Mouse (Mus musculus): Measurements from ENCODE around the gene BC025920. TPM values are rescaled to one million over a fixed set of nuclear protein-coding genes. Genes with fewer than 3 reads are reported as not detected.

The BC025920 gene
- polyA plus RNA-seq, 1 experiment: 1.8 TPM

GRCm38 (mm10) chr10:81597137-81597950, 8.7 kb upstream of the BC025920 start:
- Histone ChIP-seq H3K4me3 (ENCODE audit: extremely low read depth, insufficient read depth, insufficient read length) (no peak overlapping the region), H3K27me3 (ENCODE audit: control insufficient read depth, insufficient read depth, low read length) (peaks cover 7% of the 10 kb centered on the region; the same call in 1 of the 2 replicates), H3K4me1 (ENCODE audit: control insufficient read depth, insufficient read depth, insufficient read length) (peaks cover 21% of the 10 kb centered on the region), H3K27ac (ENCODE audit: insufficient read depth, low read length) (no peak overlapping the region), H3K36me3 (ENCODE audit: control insufficient read depth, insufficient read depth, low read length) (no peaks in the 10 kb centered on the region)
- TF ChIP-seq CTCF (IDR thresholded peaks at IDR 0.05; ENCODE audit: extremely low read depth, insufficient read depth, insufficient read length, insufficient replicate concordance) (no peak), POLR2A (IDR thresholded peaks at IDR 0.05; ENCODE audit: low read depth, low read length) (no peak)
- no peak for DNase-seq (ENCODE audit: low read depth in 1 of 2, low spot score in 2 of 2)
- WGBS: 5% methylated on average over 12 of the region's 12 CpGs

- Histone ChIP-seq H3K4me3 (ENCODE audit: extremely low read depth, insufficient read depth, insufficient read length) (no peak overlapping the region), H3K27ac (ENCODE audit: insufficient read depth, low read length) (no peak overlapping the region), H3K27me3 (ENCODE audit: control insufficient read depth, insufficient read depth, low read length) (peaks cover 7% of the 10 kb centered on the region; the same call in 1 of the 2 replicates), H3K4me1 (ENCODE audit: control insufficient read depth, insufficient read depth, insufficient read length) (peaks cover 26% of the 10 kb centered on the region), H3K36me3 (ENCODE audit: control insufficient read depth, insufficient read depth, low read length) (no peaks in the 10 kb centered on the region)
- 46% methylated on average over 3 of the region's 3 CpGs for WGBS
- no peak for TF ChIP-seq CTCF (IDR thresholded peaks at IDR 0.05; ENCODE audit: extremely low read depth, insufficient read depth, insufficient read length, insufficient replicate concordance)
- DNase-seq (ENCODE audit: low read depth in 1 of 2, low spot score in 2 of 2): no peak
Measured at GRCm38 (mm10) chr10:81598342-81598741, 7.7 kb upstream of the BC025920 start.

GRCm38 (mm10) chr10:81598871-81599270, 7.2 kb upstream of the BC025920 start:
- TF ChIP-seq CTCF (IDR thresholded peaks at IDR 0.05; ENCODE audit: extremely low read depth, insufficient read depth, insufficient read length, insufficient replicate concordance): no peak
- TF ChIP-seq POLR2A (IDR thresholded peaks at IDR 0.05; ENCODE audit: low read depth, low read length): no peak
- Histone ChIP-seq H3K4me1 (ENCODE audit: control insufficient read depth, insufficient read depth, insufficient read length) (peaks cover 26% of the 10 kb centered on the region), H3K27me3 (ENCODE audit: control insufficient read depth, insufficient read depth, low read length) (peaks cover 7% of the 10 kb centered on the region; the same call in 1 of the 2 replicates), H3K27ac (ENCODE audit: insufficient read depth, low read length) (no peak overlapping the region), H3K4me3 (ENCODE audit: extremely low read depth, insufficient read depth, insufficient read length) (no peak overlapping the region), H3K36me3 (ENCODE audit: control insufficient read depth, insufficient read depth, low read length) (no peaks in the 10 kb centered on the region)
- WGBS: 58% methylated on average over 6 of the region's 6 CpGs
- DNase-seq (ENCODE audit: low read depth in 1 of 2, low spot score in 2 of 2): no peak

- peaks cover 29% of the 10 kb centered on the region for H3K4me1 ChIP-seq (ENCODE audit: control insufficient read depth, insufficient read depth, insufficient read length)
- peaks cover 7% of the 10 kb centered on the region; the same call in 1 of the 2 replicates for H3K27me3 ChIP-seq (ENCODE audit: control insufficient read depth, insufficient read depth, low read length)
- H3K27ac ChIP-seq (ENCODE audit: insufficient read depth, low read length): no peak overlapping the region
- TF ChIP-seq POLR2A (IDR thresholded peaks at IDR 0.05; ENCODE audit: low read depth, low read length) (no peak), CTCF (IDR thresholded peaks at IDR 0.05; ENCODE audit: extremely low read depth, insufficient read depth, insufficient read length, insufficient replicate concordance) (no peak)
- WGBS: 59% methylated on average over 5 of the region's 5 CpGs
- no peaks in the 10 kb centered on the region for H3K36me3 ChIP-seq (ENCODE audit: control insufficient read depth, insufficient read depth, low read length)
- no peak for DNase-seq (ENCODE audit: low read depth in 1 of 2, low spot score in 2 of 2)
- no peak overlapping the region for H3K4me3 ChIP-seq (ENCODE audit: extremely low read depth, insufficient read depth, insufficient read length)
Measured at GRCm38 (mm10) chr10:81599630-81600029, 6.4 kb upstream of the BC025920 start.

- 51% methylated on average over 10 of the region's 10 CpGs for WGBS
- Histone ChIP-seq H3K27me3 (ENCODE audit: control insufficient read depth, insufficient read depth, low read length) (peaks cover 7% of the 10 kb centered on the region; the same call in 1 of the 2 replicates), H3K36me3 (ENCODE audit: control insufficient read depth, insufficient read depth, low read length) (no peaks in the 10 kb centered on the region), H3K27ac (ENCODE audit: insufficient read depth, low read length) (no peak overlapping the region), H3K4me3 (ENCODE audit: extremely low read depth, insufficient read depth, insufficient read length) (no peak overlapping the region), H3K4me1 (ENCODE audit: control insufficient read depth, insufficient read depth, insufficient read length) (peaks cover 31% of the 10 kb centered on the region)
- no peak for DNase-seq (ENCODE audit: low read depth in 1 of 2, low spot score in 2 of 2)
- no peak for TF ChIP-seq POLR2A (IDR thresholded peaks at IDR 0.05; ENCODE audit: low read depth, low read length)
- TF ChIP-seq CTCF (IDR thresholded peaks at IDR 0.05; ENCODE audit: extremely low read depth, insufficient read depth, insufficient read length, insufficient replicate concordance): no peak
Measured at GRCm38 (mm10) chr10:81600096-81600495, 6.0 kb upstream of the BC025920 start.

GRCm38 (mm10) chr10:81600738-81601203, 5.3 kb upstream of the BC025920 start, which contains the start of gene Tle6:
Tle6 (minus strand) TSS chr10:81601073.
- peaks cover 6% of the 10 kb centered on the region; the same call in 1 of the 2 replicates for H3K27me3 ChIP-seq (ENCODE audit: control insufficient read depth, insufficient read depth, low read length)
- H3K4me3 ChIP-seq (ENCODE audit: extremely low read depth, insufficient read depth, insufficient read length): peak within 1 kb of the TSS; percentile 42; the same call in 1 of the 2 replicates
- H3K4me1 ChIP-seq (ENCODE audit: control insufficient read depth, insufficient read depth, insufficient read length): peaks cover 30% of the 10 kb centered on the region
- DNase-seq (ENCODE audit: low read depth in 1 of 2, low spot score in 2 of 2): peak; percentile 73 to 88
- WGBS: 1% methylated on average over 28 of the region's 28 CpGs
- H3K36me3 ChIP-seq (ENCODE audit: control insufficient read depth, insufficient read depth, low read length): no peaks in the 10 kb centered on the region
- no peak within 1 kb of the TSS for H3K27ac ChIP-seq (ENCODE audit: insufficient read depth, low read length)
- TF ChIP-seq POLR2A (IDR thresholded peaks at IDR 0.05; ENCODE audit: low read depth, low read length) (no peak), CTCF (IDR thresholded peaks at IDR 0.05; ENCODE audit: extremely low read depth, insufficient read depth, insufficient read length, insufficient replicate concordance) (no peak)

Data from spleen, adult 2 months (tissue).